Mouse (Mus musculus) bone marrow macrophage, adult 2 months (primary cell): ENCODE data around the gene Rhbdd3.

Experiments
- CTCF ChIP-seq: IDR thresholded peaks from 2 replicates; pipeline ENCODE4 v1.5.1; 2012; ENCODE audit warnings: low read depth, mild to moderate bottlenecking, low read length, moderate library complexity
- POLR2A ChIP-seq: IDR thresholded peaks from 2 replicates; pipeline ENCODE4 v1.6.1; 2012; ENCODE audit warnings: mild to moderate bottlenecking, low read depth, low read length, borderline replicate concordance

DNA sequence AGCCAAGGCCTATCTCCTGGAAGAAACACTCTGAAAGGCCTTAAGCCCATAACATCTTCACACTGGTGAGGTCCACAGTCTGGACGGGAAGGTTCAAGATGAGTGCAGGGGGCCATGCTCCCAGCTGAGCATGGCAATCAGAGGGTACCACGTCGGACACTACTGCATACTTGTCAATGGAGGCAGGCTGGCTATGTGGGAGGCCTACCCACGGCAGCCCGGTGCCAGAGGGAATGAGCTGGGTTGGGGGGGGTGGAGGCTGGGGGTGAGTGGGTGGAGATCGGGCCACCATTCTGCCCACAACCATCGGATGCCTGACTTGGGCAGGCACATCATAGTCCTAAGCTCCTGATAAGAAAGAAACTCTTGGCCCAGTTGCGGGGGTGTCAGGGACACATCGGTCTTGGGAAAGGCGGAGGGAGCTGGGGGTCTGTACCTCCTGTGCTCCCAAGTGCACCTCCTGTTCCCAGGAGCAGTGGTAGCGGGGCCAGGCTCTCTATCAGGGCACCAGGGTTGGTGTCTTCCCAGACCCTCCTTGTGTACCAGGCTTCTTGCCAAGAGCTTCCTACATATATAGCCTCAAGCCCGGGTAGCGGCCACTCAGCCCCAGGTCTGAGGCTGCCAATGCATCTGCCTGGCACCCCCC is 35.7 kb upstream of the Rhbdd3 start:
- no peak for TF ChIP-seq CTCF
- no peak for TF ChIP-seq POLR2A
